In the genomic region with DNA sequence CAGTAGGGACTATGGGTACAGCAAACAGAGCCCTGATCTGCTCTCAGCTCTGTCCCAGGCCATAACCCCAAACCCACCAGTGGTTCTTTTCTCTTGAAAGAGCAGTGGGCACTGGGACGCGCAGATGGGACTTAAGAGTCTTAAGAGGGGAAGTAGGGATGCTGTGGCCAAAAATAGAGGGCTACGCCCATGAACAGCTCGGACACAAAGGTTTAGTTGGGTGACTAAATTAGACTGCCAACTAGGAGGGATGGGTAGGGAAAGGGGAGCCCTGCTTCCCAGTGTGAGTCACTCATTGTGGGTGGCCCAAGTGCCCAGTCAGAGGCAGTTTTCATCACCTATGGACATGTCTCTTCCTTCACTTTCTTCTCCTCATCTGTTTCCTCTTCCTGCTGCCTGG, we compare ENCODE assay signal across 28 mouse cellular contexts. TPM values are rescaled to one million over a fixed set of nuclear protein-coding genes. Genes with fewer than 3 reads are reported as not detected.
DNase-seq lines count a peak whose midpoint lies in the region; TF ChIP-seq lines count a peak whose summit lies in the region.
"Had no signal": no experiment of that assay in that cellular context is flagged by ENCODE, and none has a peak within 500 bp of the region (broad histone marks: within the 10 kb centered on the region; RNA-seq: fewer than 3 reads in every experiment).

No protein-coding gene starts in this region.

- peak; percentile 31 for DNase-seq in 3T3-L1 (ENCODE audit: low read depth, low spot score)
- peak; percentile 76 to 80 for DNase-seq in monocyte, adult 2 months (ENCODE audit: low read depth in 1 of 2, low spot score in 2 of 2)
- DNase-seq in ovary, postnatal 14 days (ENCODE audit: low spot score): no peak
- no peak for DNase-seq in cerebellum, adult 11 months
- DNase-seq in gastrocnemius, postnatal 25 days: no peak
- no peak for DNase-seq in heart, postnatal 36 days
- DNase-seq: adrenal gland, postnatal 14 days; cerebellum, adult 2 months; cerebellum, adult 9-11 months; cerebellum, postnatal 25 days; gastrocnemius, postnatal 36 days; heart, adult 11 months; heart, postnatal 14 days; kidney, adult 11 months had no signal

- intact Hi-C loops in heart, postnatal 36 days (cut with DNase I): no loop called here

- H3K4me3 ChIP-seq in bone marrow, adult 2 months (replicated peaks; ENCODE audit: control insufficient read depth, low read depth, low read length): no peak overlapping the region
- no peak overlapping the region for H3K4me3 ChIP-seq in macrophage (ENCODE audit: inconsistent target)
- H3K4me3 ChIP-seq: embryonic facial prominence, embryonic 10.5 days; embryonic facial prominence, embryonic 13.5 days; erythroblast, embryonic 14.5 days; forebrain, embryonic 12.5 days; forebrain, embryonic 15.5 days; heart, embryonic 13.5 days; hindbrain, embryonic 10.5 days; hindbrain, embryonic 13.5 days; intestine, embryonic 15.5 days had no signal

- TF ChIP-seq POLR2A in bone marrow, adult 2 months (IDR thresholded peaks at IDR 0.05; ENCODE audit: borderline replicate concordance, control insufficient read depth, low read depth, low read length): no peak

- no peak for TF ChIP-seq CTCF in bone marrow, adult 2 months (IDR thresholded peaks at IDR 0.05; ENCODE audit: control insufficient read depth, insufficient read depth, low read length)

- H3K4me1 ChIP-seq in bone marrow, adult 2 months (ENCODE audit: control insufficient read depth, insufficient read depth, low read length): peaks cover 4% of the 10 kb centered on the region; the same call in 1 of the 2 replicates
- H3K4me1 ChIP-seq: embryonic facial prominence, embryonic 10.5 days; embryonic facial prominence, embryonic 13.5 days; forebrain, embryonic 12.5 days; forebrain, embryonic 15.5 days; heart, embryonic 13.5 days; hindbrain, embryonic 10.5 days; hindbrain, embryonic 13.5 days; intestine, embryonic 15.5 days had no signal

- peaks cover 32% of the 10 kb centered on the region; the same call in 1 of the 2 replicates for H3K79me2 ChIP-seq in macrophage (ENCODE audit: inconsistent target)

- H3K36me3 ChIP-seq in macrophage (ENCODE audit: inconsistent target): peaks cover 66% of the 10 kb centered on the region
- H3K36me3 ChIP-seq: embryonic facial prominence, embryonic 10.5 days; embryonic facial prominence, embryonic 13.5 days; forebrain, embryonic 12.5 days; forebrain, embryonic 15.5 days; heart, embryonic 13.5 days; hindbrain, embryonic 10.5 days; hindbrain, embryonic 13.5 days; intestine, embryonic 15.5 days had no signal

- peak overlapping the region; percentile 75 for H3K27ac ChIP-seq in bone marrow, adult 2 months (ENCODE audit: control insufficient read depth, insufficient read depth, low read depth, low read length, poor library complexity)
- H3K27ac ChIP-seq in macrophage: peak overlapping the region; percentile 59
- H3K27ac ChIP-seq: embryonic facial prominence, embryonic 10.5 days; embryonic facial prominence, embryonic 13.5 days; forebrain, embryonic 12.5 days; forebrain, embryonic 15.5 days; heart, embryonic 13.5 days; hindbrain, embryonic 10.5 days; hindbrain, embryonic 13.5 days; intestine, embryonic 15.5 days had no signal

- 69% methylated on average over 4 of the region's 4 CpGs for WGBS in bone marrow, adult 2 months
- WGBS in macrophage (ENCODE audit: missing documents): 20% methylated on average over 4 of the region's 4 CpGs

RNA-seq across cellular contexts. Expression of gene Cd300a, which starts 13.4 kb away (rescaled TPM):
- 4.7 and 15.1 TPM in 2 replicates for polyA plus RNA-seq in bone marrow, adult 2 months (2011; ENCODE audit: insufficient read depth, insufficient read length, low replicate concordance, missing spikeins)
- total RNA-seq in macrophage (2018; cell fraction: chromatin; rRNA removed): 100 to 1,000 TPM in 7 of 26 experiments, 10 to 100 TPM in 17, 1 to 10 TPM in 2; 8.5 to 217 (median 67.0) TPM
- total RNA-seq in macrophage (2018; cell fraction: cytosol; rRNA removed): 100 to 1,000 TPM in 13 of 26 experiments, 10 to 100 TPM in 13; 51.2 to 210 (median 105) TPM
- 100 to 1,000 TPM in 14 of 26 experiments, 10 to 100 TPM in 12; 31.5 to 304 (median 108) TPM for total RNA-seq in macrophage (2018; cell fraction: nucleus; rRNA removed)
- 86.9 to 197 TPM (median 152 TPM) in 3 replicates for polyA plus RNA-seq in macrophage (2018)
- under 1 TPM; 0.43 to 0.72 TPM for total RNA-seq in gastrocnemius, postnatal 25 days (2021)
- total RNA-seq in heart, postnatal 36 days (2021): 1 to 10 TPM; 1.6 to 1.8 TPM
- polyA plus RNA-seq: erythroblast, embryonic 14.5 days had no signal

RNA-seq across cellular contexts. Expression of gene Cd300lb, which starts 31.0 kb away (rescaled TPM):
- 3.1 and 17.5 TPM in 2 replicates for polyA plus RNA-seq in bone marrow, adult 2 months (2011; ENCODE audit: insufficient read depth, insufficient read length, low replicate concordance, missing spikeins)
- 100 to 1,000 TPM in 4 of 26 experiments, 10 to 100 TPM in 13, 1 to 10 TPM in 9; 4.1 to 168 (median 19.4) TPM for total RNA-seq in macrophage (2018; cell fraction: chromatin; rRNA removed)
- total RNA-seq in macrophage (2018; cell fraction: cytosol; rRNA removed): 100 to 1,000 TPM in 8 of 26 experiments, 10 to 100 TPM in 18; 13.6 to 187 (median 44.7) TPM
- total RNA-seq in macrophage (2018; cell fraction: nucleus; rRNA removed): 100 to 1,000 TPM in 4 of 26 experiments, 10 to 100 TPM in 22; 12.3 to 213 (median 39.7) TPM
- polyA plus RNA-seq in macrophage (2018): 149 to 198 TPM (median 167 TPM) in 3 replicates
- total RNA-seq in gastrocnemius, postnatal 25 days (2021): under 1 TPM in 1 of 2 experiments, not detected in 1; 0.19 TPM
- 1 to 10 TPM in 1 of 2 experiments, under 1 TPM in 1; 0.75 to 1.7 TPM for total RNA-seq in heart, postnatal 36 days (2021)
- total RNA-seq: ES-E14 had no signal
- polyA plus RNA-seq: erythroblast, embryonic 14.5 days; forebrain, embryonic 12.5 days; forebrain, embryonic 15.5 days; hindbrain, embryonic 13.5 days; hindbrain, embryonic 16.5 days had no signal

RNA-seq across cellular contexts. Expression of gene Gprc5c, which starts 52.3 kb away (rescaled TPM):
- 1.1 and 1.4 TPM in 2 replicates for polyA plus RNA-seq in bone marrow, adult 2 months (2011; ENCODE audit: insufficient read depth, insufficient read length, low replicate concordance, missing spikeins)
- 10 to 100 TPM in 7 of 26 experiments, 1 to 10 TPM in 11, under 1 TPM in 4, not detected in 4; 0.29 to 37.9 (median 4.5) TPM for total RNA-seq in macrophage (2018; cell fraction: chromatin; rRNA removed)
- 10 to 100 TPM in 13 of 26 experiments, 1 to 10 TPM in 1, under 1 TPM in 12; 0.25 to 28.6 (median 6.9) TPM for total RNA-seq in macrophage (2018; cell fraction: cytosol; rRNA removed)
- total RNA-seq in macrophage (2018; cell fraction: nucleus; rRNA removed): 10 to 100 TPM in 12 of 26 experiments, 1 to 10 TPM in 7, under 1 TPM in 7; 0.29 to 35.6 (median 4.1) TPM
- polyA plus RNA-seq in macrophage (2018): 1.8 to 17.4 TPM (median 8.2 TPM) in 3 replicates
- 10 to 100 TPM; 31.2 to 47.0 TPM for total RNA-seq in gastrocnemius, postnatal 25 days (2021)
- total RNA-seq in heart, postnatal 36 days (2021): 10 to 100 TPM; 10.2 to 11.2 TPM
- total RNA-seq: common myeloid progenitor, adult 5-6 weeks had no signal

Comparison
In these comparisons a context has a peak if more than half of its experiments do, and no peak if none do; other contexts are left out.
1. DNase-seq: peak in 3T3-L1 (single experiment) and monocyte, adult 2 months (2 of 2); none in ovary, postnatal 14 days (single experiment), cerebellum, adult 11 months (single experiment), gastrocnemius, postnatal 25 days (single experiment) and heart, postnatal 36 days (0 of 2).